Comparison of ENCODE assay signal across 16 mouse cellular contexts in genomic region chr12:3210181-3210580, GRCm38 (mm10).
DNase-seq lines count a peak whose midpoint lies in the region; ATAC-seq and TF ChIP-seq lines count a peak whose summit lies in the region.
"Had no signal": no experiment of that assay in that cellular context is flagged by ENCODE, and none has a peak within 500 bp of the region (broad histone marks: within the 10 kb centered on the region; RNA-seq: fewer than 3 reads in every experiment).

No protein-coding gene starts in this region.

- no peaks in the 10 kb centered on the region for H3K4me1 ChIP-seq in forebrain, postnatal 0 days (ENCODE audit: insufficient read depth)
- H3K4me1 ChIP-seq: limb, embryonic 10.5 days; liver, embryonic 13.5 days; midbrain, embryonic 10.5 days; stomach, embryonic 15.5 days had no signal

- H3K27ac ChIP-seq in layer of hippocampus, adult 2 months: no peak overlapping the region
- no peak overlapping the region for H3K27ac ChIP-seq in forebrain, postnatal 0 days (ENCODE audit: low read depth, low read length)
- H3K27ac ChIP-seq: limb, embryonic 10.5 days; liver, embryonic 13.5 days; midbrain, embryonic 10.5 days; stomach, embryonic 15.5 days had no signal

- WGBS in forebrain, postnatal 0 days: 61% methylated on average over 2 of the region's 2 CpGs

- TF ChIP-seq CTCF in layer of hippocampus, adult 2 months (conservative IDR thresholded peaks at IDR 0.05): peak; percentile 30; the same call in 1 of the 2 replicates
- no peak for TF ChIP-seq CTCF in forebrain, postnatal 0 days (IDR thresholded peaks at IDR 0.05; ENCODE audit: low read depth)

- ATAC-seq in forebrain, postnatal 0 days: no peak
- ATAC-seq: inflammation-experienced regulatory T-cells, adult 6 months; lung, postnatal 0 days had no signal

- no peak overlapping the region for H3K4me2 ChIP-seq in forebrain, postnatal 0 days (ENCODE audit: low read depth)
- H3K4me2 ChIP-seq: liver, embryonic 13.5 days; stomach, embryonic 15.5 days had no signal

- no peak overlapping the region for H3K4me3 ChIP-seq in layer of hippocampus, adult 2 months
- H3K4me3 ChIP-seq in forebrain, postnatal 0 days (ENCODE audit: low read depth, low read length): no peak overlapping the region
- H3K4me3 ChIP-seq: limb, embryonic 10.5 days; liver, embryonic 13.5 days; midbrain, embryonic 10.5 days; stomach, embryonic 15.5 days had no signal

- H3K36me3 ChIP-seq in forebrain, postnatal 0 days (ENCODE audit: insufficient read depth): no peaks in the 10 kb centered on the region
- H3K36me3 ChIP-seq: limb, embryonic 10.5 days; liver, embryonic 13.5 days; midbrain, embryonic 10.5 days; stomach, embryonic 15.5 days had no signal

- no peak overlapping the region for H3K9ac ChIP-seq in forebrain, postnatal 0 days
- H3K9ac ChIP-seq: liver, embryonic 13.5 days; stomach, embryonic 15.5 days had no signal

- H3K9me3 ChIP-seq in forebrain, postnatal 0 days (ENCODE audit: low read length): no peaks in the 10 kb centered on the region
- H3K9me3 ChIP-seq: limb, embryonic 10.5 days; liver, embryonic 13.5 days; midbrain, embryonic 10.5 days; stomach, embryonic 15.5 days had no signal

- no peak for DNase-seq in layer of hippocampus, adult 2 months (ENCODE audit: low spot score in 2 of 2)
- no peak for DNase-seq in layer of hippocampus, adult 11-12 months (ENCODE audit: low spot score)
- DNase-seq in ES-CJ7 (ENCODE audit: low read depth, low spot score) (peak; percentile 49), NIH3T3 (ENCODE audit: low read depth) (peak; percentile 68)
- DNase-seq in adrenal gland, postnatal 25 days: peak; percentile 27
- no peak for DNase-seq in forebrain, postnatal 0 days
- no peak for DNase-seq in right cerebral cortex, postnatal 25 days
- DNase-seq: cerebellum, postnatal 14 days; gastrocnemius, postnatal 10 days; liver, embryonic 13.5 days; thymus, postnatal 14 days had no signal

- H3K27me3 ChIP-seq in forebrain, postnatal 0 days (ENCODE audit: insufficient read depth, low read length): no peaks in the 10 kb centered on the region
- H3K27me3 ChIP-seq: liver, embryonic 13.5 days; stomach, embryonic 15.5 days had no signal

Comparison
In these comparisons a context has a peak if more than half of its experiments do, and no peak if none do; other contexts are left out.
1. DNase-seq: peak in ES-CJ7 (single experiment), NIH3T3 (single experiment) and adrenal gland, postnatal 25 days (single experiment); none in layer of hippocampus, adult 2 months (0 of 2), layer of hippocampus, adult 11-12 months (single experiment), forebrain, postnatal 0 days (single experiment) and right cerebral cortex, postnatal 25 days (single experiment).